Mouse (Mus musculus) heart, adult 10 weeks (tissue): ENCODE results near the gene Ap2a2. TPM values are rescaled to one million over a fixed set of nuclear protein-coding genes. Genes with fewer than 3 reads are reported as not detected.

Experiments
- polyA plus RNA-seq: library from polyadenylated mRNA; stranded (reverse); fragments of 350-450 nt; fragmentation: Illumina TruSeq; extraction: RNeasy Lipid Tissue Mini Kit (QIAGEN cat#74804); gene quantifications from one replicate; pipeline ENCODE4 v1.2.3, GENCODE M21; 2014; ENCODE audit warnings: low read depth, low replicate concordance

Gene Ap2a2
- 33.0 TPM for polyA plus RNA-seq

GRCm38 (mm10) chr7:141561682-141562391 lies at the start of gene Ap2a2:
TSS of gene Ap2a2 (plus strand) at chr7:141562173.

GRCm38 (mm10) chr7:141539556-141540311 lies 22.2 kb upstream of the Ap2a2 start, which contains the start of gene Chid1:
TSS of gene Chid1 (minus strand) at chr7:141539857.

Other genes with a start within 250 kb of the Ap2a2 start
- gene Deaf1, start 234.5 kb upstream of the Ap2a2 start, polyA plus RNA-seq, result 17.7 TPM
- 27.8 TPM for gene Tmem80, start 234.4 kb upstream of the Ap2a2 start, polyA plus RNA-seq
- 4.6 TPM for gene Eps8l2, start 223.3 kb upstream of the Ap2a2 start, polyA plus RNA-seq
- 127 TPM for gene Taldo1, start 170.0 kb upstream of the Ap2a2 start, polyA plus RNA-seq
- gene Gatd1, start 148.0 kb upstream of the Ap2a2 start, polyA plus RNA-seq, result 15.8 TPM
- 2.8 TPM for gene Cend1, start 132.7 kb upstream of the Ap2a2 start, polyA plus RNA-seq
- gene Slc25a22, start 124.3 kb upstream of the Ap2a2 start, polyA plus RNA-seq, result 48.3 TPM
- gene Pidd1, start 118.1 kb upstream of the Ap2a2 start, polyA plus RNA-seq, result 1.4 TPM
- 735 TPM for gene Rplp2, start 114.8 kb upstream of the Ap2a2 start, polyA plus RNA-seq
- gene Pnpla2, start 107.0 kb upstream of the Ap2a2 start, polyA plus RNA-seq, result 449 TPM
- gene Cracr2b, start 101.1 kb upstream of the Ap2a2 start, polyA plus RNA-seq, result 35.1 TPM
- 248 TPM for gene Cd151, start 94.8 kb upstream of the Ap2a2 start, polyA plus RNA-seq
- 55.2 TPM for gene Polr2l, start 87.0 kb upstream of the Ap2a2 start, polyA plus RNA-seq
- gene Tspan4, start 86.9 kb upstream of the Ap2a2 start, polyA plus RNA-seq, result 27.8 TPM
- gene Chid1, start 22.3 kb upstream of the Ap2a2 start, polyA plus RNA-seq, result 27.4 TPM
- gene Muc6, start 93.1 kb downstream of the Ap2a2 start, polyA plus RNA-seq, result not detected
- not detected for gene Muc2, start 128.2 kb downstream of the Ap2a2 start, polyA plus RNA-seq
- gene Muc5ac, start 226.8 kb downstream of the Ap2a2 start, polyA plus RNA-seq, result not detected